Mouse (Mus musculus): ENCODE measurements at regions not wholly inside any gene's neighbourhood (a gene's known extent, or its start where the extent isn't known, plus 50 kb on each side); places are given as distances from the start of the nearest gene placed in this dataset.
A peak's percentile ranks its signal among the peaks of the same experiment; 100 is the strongest.

DNA sequence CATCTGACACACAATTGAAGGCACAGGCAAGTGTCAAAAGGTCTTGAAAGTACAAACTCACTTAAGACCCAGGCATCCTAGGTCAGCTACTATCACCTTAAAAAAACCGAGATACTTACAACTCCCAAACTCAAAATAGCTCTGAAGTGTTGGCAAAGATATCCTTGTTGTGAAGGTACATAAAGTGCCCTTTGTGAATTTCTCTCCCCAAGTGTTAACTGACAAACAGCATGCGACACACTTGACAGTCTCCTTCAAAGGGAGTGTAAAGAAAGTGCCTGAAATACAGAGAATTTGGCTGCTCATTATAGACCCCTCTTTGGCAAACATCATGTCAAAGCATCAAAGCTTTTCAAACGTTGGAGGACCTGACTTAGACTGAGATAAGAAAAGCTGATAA, 2634.2 kb downstream of the 9330182O14Rik start:
- DNase-seq (ENCODE audit: low spot score in 2 of 2): no peak

- no peak for DNase-seq (ENCODE audit: low spot score in 2 of 2)
Observed at GRCm38 (mm10) chr15:42779903-42780302, 2645.7 kb downstream of the 9330182O14Rik start.

DNA sequence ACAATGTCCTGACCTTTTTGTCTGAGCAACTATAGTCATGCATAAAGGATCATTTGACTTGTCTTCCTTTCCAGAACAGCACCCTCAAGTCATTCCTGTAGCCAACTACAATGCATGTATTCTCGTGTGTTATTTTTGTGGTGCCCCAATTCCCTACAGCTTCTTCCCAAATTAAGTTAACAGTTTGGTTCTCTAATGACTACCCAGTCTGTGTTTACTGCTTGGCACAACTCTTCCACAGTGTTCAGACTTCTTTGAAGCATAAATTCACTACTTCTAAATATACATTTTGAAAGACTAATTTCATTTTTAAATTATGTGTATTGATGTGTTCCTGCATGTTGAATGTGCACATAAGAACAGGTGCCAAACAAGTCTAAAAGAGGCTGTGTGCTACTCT, 2667.1 kb downstream of the 9330182O14Rik start:
- no peak for DNase-seq (ENCODE audit: low spot score in 2 of 2)

GRCm38 (mm10) chr15:42810871-42811490, 2676.8 kb downstream of the 9330182O14Rik start:
- DNase-seq (ENCODE audit: low spot score in 2 of 2): no peak

DNA sequence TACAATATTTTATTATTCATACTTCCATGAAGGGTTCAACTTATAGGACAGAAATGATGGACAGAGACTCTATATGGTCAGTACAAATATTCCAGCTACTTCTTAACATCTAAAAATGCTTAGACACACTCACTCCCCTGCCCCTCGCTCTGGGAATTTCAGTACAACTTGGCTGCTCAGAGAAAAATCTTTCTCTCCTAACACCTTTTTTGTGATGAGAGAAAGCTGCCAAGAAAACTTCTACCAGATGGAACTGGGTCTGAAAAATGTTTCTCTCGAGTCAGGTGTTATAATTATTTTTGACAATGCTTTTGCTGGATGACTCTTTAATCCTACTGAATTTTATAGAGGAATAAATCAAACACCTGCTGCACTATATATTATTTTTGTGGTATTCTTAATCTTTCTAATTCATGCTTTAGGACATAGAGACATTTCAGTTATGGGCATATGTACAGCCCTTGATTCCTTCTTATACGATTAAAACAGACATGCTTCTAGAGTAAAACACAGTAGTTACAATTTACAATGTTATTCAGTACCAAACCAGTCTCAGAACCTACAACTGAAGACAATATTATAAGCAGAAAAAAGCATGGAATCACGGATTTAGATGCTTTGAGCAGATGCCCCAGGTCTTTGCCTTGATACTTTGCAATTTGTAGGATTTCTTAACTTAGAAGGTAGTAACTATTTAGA, 2681.0 kb downstream of the 9330182O14Rik start:
- DNase-seq (ENCODE audit: low spot score in 2 of 2): no peak

DNA sequence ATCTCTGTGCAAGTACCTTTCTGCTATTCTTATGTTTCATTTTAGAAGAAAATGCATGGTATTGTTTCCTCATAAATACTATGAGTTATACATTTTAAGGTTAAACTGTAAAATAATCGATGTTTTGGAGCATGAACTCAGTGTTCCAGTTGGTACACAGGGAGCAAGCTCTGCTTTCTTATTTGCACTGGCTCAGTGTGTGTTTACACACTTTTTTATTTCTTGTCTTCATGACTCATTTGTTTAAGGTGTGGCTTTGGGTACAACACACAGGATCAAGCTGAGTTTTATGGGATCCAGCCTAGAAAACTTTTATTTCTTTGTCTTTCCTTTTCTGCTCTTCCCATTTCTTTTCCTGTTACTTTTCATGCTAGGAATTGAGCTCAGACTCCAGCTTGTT, 2704.7 kb downstream of the 9330182O14Rik start:
- DNase-seq (ENCODE audit: low spot score in 2 of 2): no peak

DNA sequence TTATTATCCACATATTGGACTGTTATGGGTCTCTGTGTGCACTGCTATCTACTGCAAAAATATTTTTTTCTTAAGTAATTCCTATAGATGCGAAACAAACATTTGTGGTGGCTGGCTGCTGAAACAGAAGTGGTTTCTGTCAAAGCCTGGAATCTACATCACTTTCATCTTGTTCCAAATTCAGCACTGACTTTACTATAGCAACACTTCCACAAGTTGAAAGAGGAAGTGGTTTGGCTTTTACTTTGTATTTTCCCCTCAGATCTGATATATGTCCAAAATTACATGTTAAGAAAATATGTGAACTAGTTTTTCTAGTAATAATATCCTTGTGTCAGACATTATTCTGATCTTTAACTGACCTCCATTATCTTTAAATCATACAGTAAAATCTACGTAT, 2715.8 kb downstream of the 9330182O14Rik start:
- no peak for DNase-seq (ENCODE audit: low spot score in 2 of 2)

DNA sequence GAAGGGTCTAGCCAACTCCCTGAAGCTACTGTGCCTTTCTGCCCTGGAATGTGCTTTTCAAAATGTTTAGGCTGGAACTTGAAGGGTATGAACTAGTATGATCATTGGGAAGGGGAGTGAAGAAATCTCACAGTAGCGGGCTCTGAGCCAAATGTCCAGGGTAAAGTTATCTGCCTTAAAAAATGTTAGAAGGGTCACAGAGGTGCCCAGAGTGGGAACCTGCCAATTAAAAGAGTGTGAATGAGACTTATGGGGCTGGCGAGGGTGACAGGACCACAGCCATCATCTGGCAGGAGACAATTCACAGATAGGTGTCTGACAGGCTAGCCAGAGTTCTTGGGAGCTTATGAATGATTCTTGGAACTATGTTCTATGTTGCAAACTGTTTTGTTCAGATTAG, 2738.3 kb downstream of the 9330182O14Rik start:
- DNase-seq (ENCODE audit: low spot score in 2 of 2): no peak

DNA sequence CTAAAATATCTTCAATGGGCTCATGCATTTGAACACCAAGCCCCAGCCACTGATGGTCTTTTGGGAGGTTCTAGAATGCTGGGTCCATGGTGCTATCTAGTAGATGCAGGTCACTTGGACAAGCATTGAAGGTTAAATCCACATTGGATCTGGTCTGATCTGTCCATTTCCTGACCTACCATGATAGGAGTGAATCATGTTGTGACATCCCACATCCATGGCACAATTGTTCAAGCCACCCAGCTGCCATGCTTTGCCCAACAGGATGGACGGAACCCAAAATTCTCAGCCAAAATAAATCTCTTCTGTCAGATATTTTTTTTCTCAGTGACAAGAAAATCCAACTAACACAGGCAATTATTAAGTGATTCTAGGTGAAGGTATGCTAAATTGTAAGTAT, 2760.4 kb downstream of the 9330182O14Rik start:
- DNase-seq (ENCODE audit: low spot score in 2 of 2): no peak

DNA sequence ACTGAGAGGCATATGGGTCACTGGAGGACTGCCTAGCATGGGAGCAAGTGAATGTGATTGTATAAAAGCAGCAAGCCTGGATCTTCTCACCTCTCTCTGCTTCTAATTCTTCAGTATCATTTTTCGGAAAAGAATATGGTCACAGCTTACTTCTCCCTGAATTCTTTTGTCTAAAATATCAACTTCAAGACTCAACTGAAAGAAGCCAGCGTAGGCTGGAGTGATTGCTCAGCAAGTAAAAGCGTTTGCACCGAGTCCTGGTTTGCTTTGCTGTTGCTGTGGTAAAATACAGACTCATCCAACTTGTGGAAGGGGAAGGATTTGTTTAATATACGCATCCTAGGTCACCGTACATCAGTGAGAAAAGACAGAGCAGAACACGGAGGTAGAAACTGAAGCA, 2765.9 kb downstream of the 9330182O14Rik start:
- DNase-seq (ENCODE audit: low spot score in 2 of 2): no peak

DNA sequence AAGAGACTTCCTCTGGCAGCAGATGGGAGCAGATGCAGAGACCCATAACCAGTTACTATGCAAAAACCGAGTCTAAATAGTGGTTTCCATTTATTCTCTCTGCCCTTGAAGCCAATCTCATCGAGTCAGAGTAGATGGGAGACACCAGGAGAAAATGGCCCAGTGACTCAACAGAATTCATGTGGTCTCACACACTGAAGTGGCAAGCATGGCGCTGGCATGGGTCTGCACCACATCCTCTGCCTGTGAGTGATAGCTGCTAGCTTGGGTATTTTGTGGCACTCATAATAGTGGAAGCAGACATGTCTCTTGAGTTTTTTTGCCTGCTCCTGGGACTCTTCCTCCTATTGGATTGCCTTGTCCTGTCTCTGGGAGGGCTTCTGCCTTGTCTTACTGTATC, 2767.6 kb downstream of the 9330182O14Rik start:
- no peak for DNase-seq (ENCODE audit: low spot score in 2 of 2)

GRCm38 (mm10) chr15:42911357-42911756, 2777.2 kb downstream of the 9330182O14Rik start:
- no peak for DNase-seq (ENCODE audit: low spot score in 2 of 2)

DNA sequence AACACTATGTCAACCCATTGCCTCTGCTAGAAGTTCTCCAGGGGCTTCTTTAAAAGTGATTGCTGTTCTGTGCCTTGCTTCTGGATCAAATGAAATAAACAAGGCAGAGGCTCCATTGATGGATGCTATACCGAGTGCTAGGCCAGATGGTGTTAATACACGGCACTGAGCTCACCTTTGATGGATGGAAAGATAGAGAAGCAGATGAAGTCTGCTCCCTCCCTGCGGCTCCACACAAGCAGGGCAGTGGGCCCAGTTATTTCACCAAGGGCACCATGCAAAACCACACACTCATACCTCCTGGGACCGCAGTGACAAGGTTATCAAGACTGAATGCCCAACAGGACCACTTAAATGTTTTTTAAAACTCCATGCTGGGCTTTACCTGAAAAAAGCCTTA, 2778.7 kb downstream of the 9330182O14Rik start:
- DNase-seq (ENCODE audit: low spot score in 2 of 2): no peak

- no peak for DNase-seq (ENCODE audit: low spot score in 2 of 2)
Observed at GRCm38 (mm10) chr15:42913285-42913684, 2779.1 kb downstream of the 9330182O14Rik start.

DNA sequence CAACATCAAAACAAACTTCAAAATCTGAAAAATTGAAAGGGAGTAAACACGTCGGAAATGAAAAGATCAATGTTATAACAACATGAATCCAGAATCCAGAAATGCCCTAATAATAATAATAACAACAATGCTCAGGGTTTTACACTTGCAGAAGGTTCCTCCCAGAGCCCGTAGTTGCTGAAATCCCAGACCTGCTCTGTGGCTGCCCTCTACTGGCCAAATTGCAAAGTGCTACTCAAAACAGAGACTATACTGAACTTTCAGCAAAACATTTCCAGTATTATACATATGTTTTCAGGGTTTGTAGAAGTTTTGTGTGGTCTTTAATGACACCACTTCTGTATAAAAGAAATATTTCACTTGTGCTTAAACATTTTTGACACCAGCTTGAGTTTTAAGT, 2779.9 kb downstream of the 9330182O14Rik start:
- DNase-seq (ENCODE audit: low spot score in 2 of 2): peak; percentile 55 to 68

GRCm38 (mm10) chr15:42915195-42915594, 2781.0 kb downstream of the 9330182O14Rik start:
- no peak for DNase-seq (ENCODE audit: low spot score in 2 of 2)

DNA sequence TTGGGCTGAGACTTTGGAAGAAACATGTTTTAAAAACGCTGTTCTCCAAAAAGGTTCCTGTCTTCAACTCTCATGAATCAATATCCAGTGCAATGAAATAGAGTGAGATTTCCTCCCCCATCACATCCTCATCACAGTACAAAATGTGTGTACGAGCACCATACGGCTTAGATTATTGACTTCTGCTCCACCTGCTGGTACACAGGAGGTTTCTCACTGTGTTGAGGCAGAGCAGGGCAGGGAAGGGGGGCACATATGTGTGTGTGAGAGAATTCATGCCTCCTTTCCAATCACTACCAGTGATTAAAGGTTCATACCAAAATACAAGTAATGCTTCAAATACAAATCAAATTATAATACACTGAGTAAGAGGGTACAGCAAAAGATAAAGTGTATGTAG, 2787.5 kb downstream of the 9330182O14Rik start:
- no peak for DNase-seq (ENCODE audit: low spot score in 2 of 2)

GRCm38 (mm10) chr15:42928331-42928730, 2794.2 kb downstream of the 9330182O14Rik start:
- DNase-seq (ENCODE audit: low spot score in 2 of 2): no peak

DNA sequence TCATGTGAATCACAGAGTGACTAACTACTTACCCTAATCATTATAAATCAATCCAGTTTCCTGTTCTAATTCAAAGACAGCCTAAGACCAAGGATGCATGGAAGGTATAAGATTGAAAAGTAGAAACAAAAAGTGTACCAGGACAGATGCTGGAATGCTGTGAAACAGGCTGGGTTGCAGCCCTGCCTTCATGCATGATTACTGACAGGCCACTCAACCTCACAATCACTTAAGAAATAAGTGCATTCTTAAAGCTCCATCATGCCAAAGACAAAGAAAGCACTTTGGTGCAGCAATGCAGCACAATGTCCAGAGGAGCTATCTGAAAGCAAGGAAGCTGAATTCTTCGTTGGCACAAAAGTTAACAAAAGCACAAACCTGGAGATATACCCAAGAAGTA, 2810.4 kb downstream of the 9330182O14Rik start:
- DNase-seq (ENCODE audit: low spot score in 2 of 2): no peak

DNA sequence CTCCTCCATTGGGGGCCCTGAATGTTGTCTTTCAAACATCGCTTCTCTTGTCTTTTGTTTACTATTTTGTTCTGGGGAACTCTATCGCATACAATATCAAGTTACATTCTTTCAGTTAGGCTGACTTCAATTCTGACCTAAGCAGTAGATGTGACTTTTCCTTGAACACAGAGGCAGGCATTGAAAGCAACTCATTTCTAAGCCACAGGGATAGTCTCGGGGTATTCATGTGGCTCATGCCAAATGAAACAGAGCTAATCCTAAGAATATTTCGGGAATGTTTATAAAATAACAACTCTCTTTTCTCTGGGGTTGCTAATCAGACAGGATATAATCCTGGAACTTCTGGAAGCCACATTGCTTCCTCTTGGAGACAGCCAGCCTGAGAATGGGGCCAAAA, 2821.0 kb downstream of the 9330182O14Rik start:
- no peak for DNase-seq (ENCODE audit: low spot score in 2 of 2)

GRCm38 (mm10) chr15:42962747-42963338, 2828.7 kb downstream of the 9330182O14Rik start:
- peak; percentile 14 to 35 for DNase-seq (ENCODE audit: low spot score in 2 of 2)

DNA sequence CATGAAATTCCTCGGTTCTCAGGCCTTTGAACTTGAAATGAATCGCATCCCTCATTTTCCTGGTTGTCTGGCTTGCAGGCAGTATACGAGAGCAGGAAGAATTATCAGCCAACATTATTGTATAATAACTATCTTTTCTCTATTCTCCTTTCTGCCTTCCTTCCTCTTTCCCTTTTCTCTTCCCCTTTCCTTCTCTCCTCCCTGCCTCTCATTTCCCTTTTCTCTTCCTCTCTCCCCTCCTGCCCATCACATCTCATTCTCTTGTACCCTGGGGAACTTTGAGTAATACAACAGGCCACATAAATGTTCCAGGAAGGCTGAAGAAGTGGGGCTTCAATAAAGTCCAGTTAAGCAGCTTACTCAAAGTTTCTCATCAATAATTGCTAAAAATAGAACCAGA, 2831.1 kb downstream of the 9330182O14Rik start:
- no peak for DNase-seq (ENCODE audit: low spot score in 2 of 2)

Measured in frontal cortex, postnatal 25 days (tissue).